Mouse (Mus musculus): ENCODE data around the gene Ccdc172. TPM values are rescaled to one million over a fixed set of nuclear protein-coding genes. Genes with fewer than 3 reads are reported as not detected.

Gene Ccdc172
- not detected in 2 replicates for polyA plus RNA-seq (2015; fragmentation: Nextera tagmentation; extraction: Ambion mirVana)

GRCm38 (mm10) chr19:58511818-58512217, at the start of gene Ccdc172:
TSS of gene Ccdc172 (plus strand) at chr19:58511993.
- ATAC-seq (ENCODE audit: insufficient number of reproducible peaks, low FRiP score, low TSS enrichment, low read depth), result no peak
- Histone ChIP-seq H3K36me3 (no peaks in the 10 kb centered on the region), H3K9me3 (no peaks in the 10 kb centered on the region), H3K4me2 (no peak within 1 kb of the TSS), H3K9ac (no peak within 1 kb of the TSS), H3K4me3 (no peak within 1 kb of the TSS), H3K27me3 (no peaks in the 10 kb centered on the region), H3K27ac (no peak within 1 kb of the TSS), H3K4me1 (no peaks in the 10 kb centered on the region)
- WGBS, result 92% methylated on average over 17 of the region's 17 CpGs

GRCm38 (mm10) chr19:58463755-58464154, 48.0 kb upstream of the Ccdc172 start:
- Histone ChIP-seq H3K4me2 (no peak overlapping the region), H3K9ac (no peak overlapping the region), H3K4me1 (peaks cover 8% of the 10 kb centered on the region), H3K27ac (no peak overlapping the region), H3K27me3 (0 out of 2 replicates have a peak, but pooled peaks cover 3% of the 10 kb centered on the region), H3K9me3 (no peaks in the 10 kb centered on the region), H3K4me3 (no peak overlapping the region), H3K36me3 (no peaks in the 10 kb centered on the region)
- ATAC-seq (ENCODE audit: insufficient number of reproducible peaks, low FRiP score, low TSS enrichment, low read depth), result no peak
- WGBS, result 56% methylated on average over 3 of the region's 3 CpGs

- 23% methylated on average over 2 of the region's 2 CpGs for WGBS
- no peak for ATAC-seq (ENCODE audit: insufficient number of reproducible peaks, low FRiP score, low TSS enrichment, low read depth)
- peaks cover 10% of the 10 kb centered on the region for H3K4me1 ChIP-seq
- H3K27ac ChIP-seq, result no peak overlapping the region
- no peaks in the 10 kb centered on the region for H3K9me3 ChIP-seq
- H3K4me2 ChIP-seq, result no peak overlapping the region
- no peak overlapping the region for H3K4me3 ChIP-seq
- H3K36me3 ChIP-seq, result no peaks in the 10 kb centered on the region
- no peak overlapping the region for H3K9ac ChIP-seq
- peaks cover 10% of the 10 kb centered on the region; the same call in 1 of the 2 replicates for H3K27me3 ChIP-seq
These were observed 43.5 kb upstream of the Ccdc172 start for GRCm38 (mm10) chr19:58468331-58468730.

- ATAC-seq (ENCODE audit: insufficient number of reproducible peaks, low FRiP score, low TSS enrichment, low read depth), result no peak
- WGBS, result 16% methylated on average over 12 of the region's 12 CpGs
These were observed 42.4 kb upstream of the Ccdc172 start for GRCm38 (mm10) chr19:58469421-58469820.

GRCm38 (mm10) chr19:58474251-58474650, 37.5 kb upstream of the Ccdc172 start:
- ATAC-seq (ENCODE audit: insufficient number of reproducible peaks, low FRiP score, low TSS enrichment, low read depth), result no peak
- H3K27me3 ChIP-seq, result peaks cover 10% of the 10 kb centered on the region; the same call in 1 of the 2 replicates
- no peak overlapping the region for H3K4me2 ChIP-seq
- no peaks in the 10 kb centered on the region for H3K36me3 ChIP-seq
- WGBS, result 86% methylated on average over 3 of the region's 3 CpGs
- H3K4me1 ChIP-seq, result no peaks in the 10 kb centered on the region
- H3K27ac ChIP-seq, result no peak overlapping the region
- H3K4me3 ChIP-seq, result no peak overlapping the region
- H3K9ac ChIP-seq, result no peak overlapping the region
- no peaks in the 10 kb centered on the region for H3K9me3 ChIP-seq

More at GRCm38 (mm10) chr19:58469421-58469820, 42.4 kb upstream of the Ccdc172 start:
- Histone ChIP-seq H3K4me1 (peaks cover 10% of the 10 kb centered on the region), H3K36me3 (no peaks in the 10 kb centered on the region), H3K4me3 (no peak overlapping the region), H3K9ac (no peak overlapping the region), H3K4me2 (no peak overlapping the region), H3K27me3 (peaks cover 10% of the 10 kb centered on the region; the same call in 1 of the 2 replicates), H3K27ac (no peak overlapping the region), H3K9me3 (no peaks in the 10 kb centered on the region)

- Histone ChIP-seq H3K9ac (no peak overlapping the region), H3K4me1 (peaks cover 11% of the 10 kb centered on the region; the same call in 1 of the 2 replicates), H3K4me2 (no peak overlapping the region), H3K4me3 (no peak overlapping the region), H3K36me3 (no peaks in the 10 kb centered on the region), H3K27me3 (no peaks in the 10 kb centered on the region), H3K9me3 (peaks cover 6% of the 10 kb centered on the region; the same call in 1 of the 2 replicates), H3K27ac (no peak overlapping the region)
- no peak for ATAC-seq (ENCODE audit: insufficient number of reproducible peaks, low FRiP score, low TSS enrichment, low read depth)
- 61% methylated on average over 9 of the region's 9 CpGs for WGBS
These were observed 29.3 kb upstream of the Ccdc172 start for GRCm38 (mm10) chr19:58482373-58482977.

- Histone ChIP-seq H3K4me1 (peaks cover 11% of the 10 kb centered on the region; the same call in 1 of the 2 replicates), H3K4me2 (no peak overlapping the region), H3K4me3 (no peak overlapping the region), H3K27me3 (no peaks in the 10 kb centered on the region), H3K9me3 (0 out of 2 replicates have a peak, but pooled peaks cover 10% of the 10 kb centered on the region), H3K36me3 (no peaks in the 10 kb centered on the region), H3K9ac (no peak overlapping the region), H3K27ac (no peak overlapping the region)
- no peak for ATAC-seq (ENCODE audit: insufficient number of reproducible peaks, low FRiP score, low TSS enrichment, low read depth)
- 25% methylated on average over 2 of the region's 2 CpGs for WGBS
These were observed 25.1 kb upstream of the Ccdc172 start for GRCm38 (mm10) chr19:58486686-58487085.

- H3K4me3 ChIP-seq, result no peak overlapping the region
- no peak overlapping the region for H3K27ac ChIP-seq
- no peaks in the 10 kb centered on the region for H3K36me3 ChIP-seq
- H3K4me1 ChIP-seq, result no peaks in the 10 kb centered on the region
- no peaks in the 10 kb centered on the region for H3K27me3 ChIP-seq
- H3K9me3 ChIP-seq, result no peaks in the 10 kb centered on the region
- H3K4me2 ChIP-seq, result no peak overlapping the region
- no peak for ATAC-seq (ENCODE audit: insufficient number of reproducible peaks, low FRiP score, low TSS enrichment, low read depth)
- no peak overlapping the region for H3K9ac ChIP-seq
- WGBS, result 45% methylated on average over 3 of the region's 3 CpGs
These were observed 14.7 kb upstream of the Ccdc172 start for GRCm38 (mm10) chr19:58497106-58497505.

GRCm38 (mm10) chr19:58499420-58499966, 12.3 kb upstream of the Ccdc172 start:
- H3K4me2 ChIP-seq, result no peak overlapping the region
- no peak for ATAC-seq (ENCODE audit: insufficient number of reproducible peaks, low FRiP score, low TSS enrichment, low read depth)
- H3K27ac ChIP-seq, result no peak overlapping the region
- H3K27me3 ChIP-seq, result no peaks in the 10 kb centered on the region
- WGBS, result 69% methylated on average over 3 of the region's 3 CpGs
- H3K4me1 ChIP-seq, result no peaks in the 10 kb centered on the region
- no peaks in the 10 kb centered on the region for H3K36me3 ChIP-seq
- no peak overlapping the region for H3K9ac ChIP-seq
- H3K4me3 ChIP-seq, result no peak overlapping the region
- H3K9me3 ChIP-seq, result no peaks in the 10 kb centered on the region

GRCm38 (mm10) chr19:58500049-58500448, 11.7 kb upstream of the Ccdc172 start:
- H3K9me3 ChIP-seq, result no peaks in the 10 kb centered on the region
- no peak overlapping the region for H3K4me2 ChIP-seq
- no peak overlapping the region for H3K27ac ChIP-seq
- no peaks in the 10 kb centered on the region for H3K4me1 ChIP-seq
- H3K27me3 ChIP-seq, result no peaks in the 10 kb centered on the region
- no peaks in the 10 kb centered on the region for H3K36me3 ChIP-seq
- no peak for ATAC-seq (ENCODE audit: insufficient number of reproducible peaks, low FRiP score, low TSS enrichment, low read depth)
- no peak overlapping the region for H3K4me3 ChIP-seq
- H3K9ac ChIP-seq, result no peak overlapping the region
- WGBS, result 87% methylated on average over 2 of the region's 2 CpGs

- WGBS, result 74% methylated on average over 1 of the region's 1 CpGs
- no peak for ATAC-seq (ENCODE audit: insufficient number of reproducible peaks, low FRiP score, low TSS enrichment, low read depth)
- Histone ChIP-seq H3K9ac (no peak overlapping the region), H3K4me2 (no peak overlapping the region), H3K27me3 (no peaks in the 10 kb centered on the region), H3K4me3 (no peak overlapping the region), H3K9me3 (no peaks in the 10 kb centered on the region), H3K36me3 (no peaks in the 10 kb centered on the region), H3K27ac (no peak overlapping the region), H3K4me1 (peaks cover 3% of the 10 kb centered on the region; the same call in 1 of the 2 replicates)
These were observed 9.9 kb downstream of the Ccdc172 start for GRCm38 (mm10) chr19:58521696-58522095.

- 40% methylated on average over 12 of the region's 12 CpGs for WGBS
- no peak for ATAC-seq (ENCODE audit: insufficient number of reproducible peaks, low FRiP score, low TSS enrichment, low read depth)
These were observed 12.1 kb downstream of the Ccdc172 start for GRCm38 (mm10) chr19:58523736-58524394.

More at GRCm38 (mm10) chr19:58523736-58524394, 12.1 kb downstream of the Ccdc172 start:
- no peaks in the 10 kb centered on the region for H3K36me3 ChIP-seq
- H3K27ac ChIP-seq, result no peak overlapping the region
- H3K9ac ChIP-seq, result no peak overlapping the region
- peaks cover 3% of the 10 kb centered on the region; the same call in 1 of the 2 replicates for H3K4me1 ChIP-seq
- H3K9me3 ChIP-seq, result no peaks in the 10 kb centered on the region
- H3K27me3 ChIP-seq, result no peaks in the 10 kb centered on the region
- no peak overlapping the region for H3K4me2 ChIP-seq
- no peak overlapping the region for H3K4me3 ChIP-seq
